Mouse (Mus musculus) midbrain, postnatal 0 days (tissue): ENCODE measurements at regions not wholly inside any gene's neighbourhood (a gene's known extent, or its start where the extent isn't known, plus 50 kb on each side); places are given as distances from the start of the nearest gene placed in this dataset.

ENCODE experiments used
- ATAC-seq: fragments of 200-750 bp; cut with Nextera tagmentation; 2 replicates; pipeline ENCODE4 v1.8.0; 2017; ENCODE audit warnings: moderate number of reproducible peaks, mild to moderate bottlenecking, moderate TSS enrichment, moderate library complexity; ENCODE audit not compliant: low FRiP score
- DNase-seq: peaks from one replicate; pipeline ENCODE4 v3.0.0-alpha.2; 2015; ENCODE audit warnings: low spot score
- H3K27ac ChIP-seq: fragments of 300-500 bp; sonication (generic); 2 replicates; pipeline ENCODE4 v1.5.1; 2014; ENCODE audit warnings: low read depth, mild to moderate bottlenecking, low read length, mixed read lengths
- H3K27me3 ChIP-seq: fragments of 300-500 bp; sonication (generic); 2 replicates; pipeline ENCODE4 v1.6.1; 2014; ENCODE audit warnings: low read length, control low read depth, mixed read lengths; ENCODE audit not compliant: insufficient read depth
- H3K36me3 ChIP-seq: fragments of 300-500 bp; sonication (generic); 2 replicates; pipeline ENCODE4 v1.6.1; 2014; ENCODE audit warnings: low read length, control low read depth, mixed read lengths; ENCODE audit not compliant: insufficient read depth
- H3K4me1 ChIP-seq: fragments of 300-500 bp; sonication (generic); 2 replicates; pipeline ENCODE4 v1.6.1; 2014; ENCODE audit warnings: mild to moderate bottlenecking, control low read depth, antibody characterized with exemption, low read length, mixed read lengths; ENCODE audit not compliant: insufficient read depth
- H3K4me2 ChIP-seq: fragments of 300-500 bp; sonication (generic); 2 replicates; pipeline ENCODE4 v1.6.1; 2014; ENCODE audit warnings: low read depth, mild to moderate bottlenecking, low read length, mixed read lengths; ENCODE audit not compliant: poor library complexity, severe bottlenecking
- H3K4me3 ChIP-seq: fragments of 300-500 bp; sonication (generic); 2 replicates; pipeline ENCODE4 v1.5.1; 2014; ENCODE audit warnings: low read depth, mild to moderate bottlenecking, low read length, moderate library complexity
- H3K9ac ChIP-seq: fragments of 300-500 bp; sonication (generic); replicated peaks from 2 replicates; pipeline ENCODE4 v1.6.1; 2014; ENCODE audit warnings: mild to moderate bottlenecking, low read length, moderate library complexity, mixed read lengths; ENCODE audit not compliant: poor library complexity, severe bottlenecking
- H3K9me3 ChIP-seq: fragments of 300-500 bp; sonication (generic); 2 replicates; pipeline ENCODE4 v1.6.1; 2016; ENCODE audit warnings: low read length, control low read depth
- CTCF ChIP-seq: IDR thresholded peaks from 2 replicates; pipeline ENCODE4 v1.5.1; 2016; ENCODE audit warnings: antibody characterized with exemption, mild to moderate bottlenecking
- WGBS: fragments of 180-500 bp; shearing (Covaris S2); extraction: QIAGEN DNeasy Blood & Tissue Kit; methylation state at CpG from one replicate; pipeline ENCODE4 v1.1.7; 2014; 5-methylcytosine and 5-hydroxymethylcytosine counted together

- WGBS: 75% methylated on average over 4 of the region's 4 CpGs
- ATAC-seq: no peak
- TF ChIP-seq CTCF: no peak
Observed at GRCm38 (mm10) chr10:8020916-8021705, 65.1 kb upstream of the Tab2 start.

DNA sequence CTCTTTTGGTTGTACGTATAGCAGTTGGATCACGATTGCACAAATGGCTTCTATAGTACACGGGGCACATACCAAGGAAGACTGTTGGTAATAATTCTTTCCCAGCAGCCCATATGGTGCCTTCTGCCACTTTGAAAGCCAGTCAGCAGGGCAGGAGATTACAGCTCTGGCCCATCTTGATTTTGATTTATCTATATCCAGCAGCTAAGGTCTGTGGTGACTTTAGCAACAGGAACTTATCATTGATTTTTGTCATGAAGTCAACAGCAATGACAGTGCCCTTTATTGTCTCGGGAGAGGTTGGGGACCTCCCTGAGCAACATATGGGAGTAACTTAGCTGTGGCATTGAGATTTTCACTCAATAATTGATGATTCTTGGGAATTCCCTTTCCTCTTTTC, 64.1 kb upstream of the Tab2 start:
- ATAC-seq: no peak
- Histone ChIP-seq H3K9ac (no peak overlapping the region), H3K36me3 (no peaks in the 10 kb centered on the region), H3K4me1 (no peaks in the 10 kb centered on the region), H3K9me3 (no peaks in the 10 kb centered on the region), H3K27ac (no peak overlapping the region), H3K4me3 (no peak overlapping the region), H3K27me3 (no peaks in the 10 kb centered on the region), H3K4me2 (no peak overlapping the region)
- no peak for DNase-seq
- WGBS: 87% methylated on average over 4 of the region's 4 CpGs
- TF ChIP-seq CTCF: no peak

More at GRCm38 (mm10) chr10:8020916-8021705, 65.1 kb upstream of the Tab2 start:
- no peaks in the 10 kb centered on the region for H3K4me1 ChIP-seq
- H3K4me3 ChIP-seq: no peak overlapping the region
- no peaks in the 10 kb centered on the region for H3K9me3 ChIP-seq
- H3K4me2 ChIP-seq: no peak overlapping the region
- no peak for DNase-seq
- no peaks in the 10 kb centered on the region for H3K27me3 ChIP-seq
- H3K27ac ChIP-seq: no peak overlapping the region
- no peak overlapping the region for H3K9ac ChIP-seq
- no peaks in the 10 kb centered on the region for H3K36me3 ChIP-seq

DNA sequence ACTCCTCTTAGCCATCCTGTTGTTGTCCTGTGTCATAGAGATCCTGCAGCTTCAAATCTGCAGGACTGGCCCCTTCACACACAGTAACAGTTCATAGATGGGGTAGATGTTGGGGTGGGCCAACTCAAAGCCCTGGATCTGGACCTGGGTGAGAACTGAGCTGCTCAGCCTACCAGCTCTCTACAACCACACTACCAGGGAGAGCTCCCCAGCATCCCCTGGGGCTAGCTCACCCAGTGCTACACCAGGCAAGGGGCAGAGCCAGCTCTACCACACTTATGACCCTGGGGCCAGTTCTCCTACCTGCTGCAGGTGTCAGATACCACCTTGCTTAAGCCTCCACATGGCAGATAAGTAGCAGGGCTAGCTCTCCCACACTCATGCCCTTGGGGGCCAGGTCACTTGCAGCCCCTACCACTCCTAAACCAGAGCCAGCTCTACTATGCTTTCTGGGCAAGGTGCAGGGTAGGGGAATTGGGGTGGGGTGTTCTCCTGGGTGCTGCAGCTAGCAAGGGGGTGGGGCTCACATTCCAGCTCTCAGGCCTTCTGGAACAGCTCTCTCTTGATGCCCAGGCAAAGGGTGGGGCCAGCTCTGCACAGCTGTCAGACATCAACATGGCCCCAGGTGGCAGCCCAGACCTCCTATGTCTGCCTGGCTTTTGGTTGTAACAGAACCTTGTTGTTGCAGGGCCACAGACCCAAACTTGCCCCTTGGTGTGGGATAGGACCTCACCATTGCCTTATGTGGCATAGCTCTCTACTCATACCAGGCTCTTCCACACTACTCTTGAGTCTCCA, 62.4 kb upstream of the Tab2 start:
- ATAC-seq (no peak), DNase-seq (no peak)
- Histone ChIP-seq H3K4me2 (no peak overlapping the region), H3K9ac (no peak overlapping the region), H3K9me3 (no peaks in the 10 kb centered on the region), H3K27me3 (no peaks in the 10 kb centered on the region), H3K4me1 (no peaks in the 10 kb centered on the region), H3K36me3 (no peaks in the 10 kb centered on the region), H3K4me3 (no peak overlapping the region), H3K27ac (no peak overlapping the region)
- TF ChIP-seq CTCF: no peak

DNA sequence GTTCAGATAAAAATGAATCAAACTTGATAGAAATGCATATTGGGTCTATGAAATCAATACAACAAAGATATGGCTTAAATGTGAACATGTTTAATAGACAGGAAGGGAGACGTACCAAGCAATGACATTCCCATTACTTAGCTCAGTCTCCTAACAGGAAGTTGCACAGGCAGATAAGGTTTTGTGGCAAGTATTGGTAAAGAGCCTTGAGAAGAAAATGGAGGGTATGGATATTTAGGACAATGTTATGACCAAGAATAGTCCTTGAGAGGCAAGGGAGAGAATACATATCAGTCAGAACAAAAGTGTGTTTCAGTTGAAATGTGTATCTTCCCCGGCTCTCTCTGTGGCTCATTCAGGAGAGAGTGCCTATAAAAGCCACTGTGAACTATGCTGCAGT, 60.7 kb upstream of the Tab2 start:
- Histone ChIP-seq H3K4me3 (no peak overlapping the region), H3K4me1 (no peaks in the 10 kb centered on the region), H3K27me3 (no peaks in the 10 kb centered on the region), H3K9me3 (no peaks in the 10 kb centered on the region), H3K36me3 (no peaks in the 10 kb centered on the region), H3K9ac (no peak overlapping the region), H3K27ac (no peak overlapping the region), H3K4me2 (no peak overlapping the region)
- ATAC-seq: no peak
- no peak for TF ChIP-seq CTCF
- WGBS: 88% methylated on average over 2 of the region's 2 CpGs
- DNase-seq: no peak

GRCm38 (mm10) chr10:8011744-8012143, 55.7 kb upstream of the Tab2 start:
- no peak overlapping the region for H3K4me2 ChIP-seq
- no peaks in the 10 kb centered on the region for H3K27me3 ChIP-seq
- ATAC-seq (no peak), DNase-seq (no peak)
- 62% methylated on average over 4 of the region's 4 CpGs for WGBS
- no peaks in the 10 kb centered on the region for H3K4me1 ChIP-seq
- no peaks in the 10 kb centered on the region for H3K36me3 ChIP-seq
- H3K9me3 ChIP-seq: no peaks in the 10 kb centered on the region
- TF ChIP-seq CTCF: no peak
- H3K4me3 ChIP-seq: no peak overlapping the region
- no peak overlapping the region for H3K9ac ChIP-seq
- no peak overlapping the region for H3K27ac ChIP-seq

- no peaks in the 10 kb centered on the region for H3K4me1 ChIP-seq
- no peak overlapping the region for H3K4me3 ChIP-seq
- DNase-seq (no peak), ATAC-seq (no peak)
- no peaks in the 10 kb centered on the region for H3K9me3 ChIP-seq
- no peak overlapping the region for H3K27ac ChIP-seq
- no peak overlapping the region for H3K4me2 ChIP-seq
- no peaks in the 10 kb centered on the region for H3K36me3 ChIP-seq
- no peaks in the 10 kb centered on the region for H3K27me3 ChIP-seq
- TF ChIP-seq CTCF: no peak
- no peak overlapping the region for H3K9ac ChIP-seq
- WGBS: 89% methylated on average over 9 of the region's 9 CpGs
Observed at GRCm38 (mm10) chr10:8011138-8011537, 55.1 kb upstream of the Tab2 start.
